Mouse (Mus musculus) B cell, adult 62 days (primary cell): ENCODE measurements around the gene Kifc3. TPM values are rescaled to one million over a fixed set of nuclear protein-coding genes. Genes with fewer than 3 reads are reported as not detected.

ENCODE experiments used
- total RNA-seq: library from RNA; stranded (reverse); gene quantifications from 4 replicates; pipeline ENCODE4 v1.2.4, GENCODE M21; 2023

Kifc3 gene
- 7.6 to 9.8 TPM (median 8.5 TPM) in 4 replicates for total RNA-seq

DNA sequence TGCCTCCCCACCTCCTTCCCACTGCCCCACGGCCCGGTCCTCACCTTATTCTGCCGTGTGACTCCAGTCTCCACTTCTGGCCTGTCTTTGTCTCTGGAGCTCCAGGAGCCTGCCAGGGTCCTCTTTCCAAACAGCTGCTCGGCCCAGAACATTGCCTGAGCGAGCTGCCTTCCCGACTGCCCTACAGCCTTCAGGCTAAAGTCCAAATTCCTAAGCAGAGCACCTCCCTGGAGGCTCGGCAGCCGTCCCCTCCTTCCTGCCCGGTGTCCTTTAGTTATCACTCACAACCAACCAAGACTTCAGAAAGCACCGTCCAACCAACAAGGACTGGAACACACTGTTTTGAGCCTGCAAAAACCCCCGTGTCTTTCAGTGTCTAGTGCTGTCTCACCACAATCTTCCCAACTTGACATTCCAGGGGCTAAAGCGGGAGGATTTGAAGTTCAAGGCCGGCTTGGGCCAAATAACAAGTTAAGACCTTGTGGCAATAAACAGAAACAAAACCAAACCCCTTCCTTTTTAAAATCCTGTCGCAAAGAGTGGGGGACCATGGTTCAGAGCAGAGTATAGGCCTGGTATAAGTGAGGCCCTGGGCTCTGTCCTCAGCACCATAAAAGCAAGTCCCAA lies at the start of gene Kifc3:
Gene Kifc3, minus strand, starts transcription at position 164 of the 627 bp plus-strand sequence.

DNA sequence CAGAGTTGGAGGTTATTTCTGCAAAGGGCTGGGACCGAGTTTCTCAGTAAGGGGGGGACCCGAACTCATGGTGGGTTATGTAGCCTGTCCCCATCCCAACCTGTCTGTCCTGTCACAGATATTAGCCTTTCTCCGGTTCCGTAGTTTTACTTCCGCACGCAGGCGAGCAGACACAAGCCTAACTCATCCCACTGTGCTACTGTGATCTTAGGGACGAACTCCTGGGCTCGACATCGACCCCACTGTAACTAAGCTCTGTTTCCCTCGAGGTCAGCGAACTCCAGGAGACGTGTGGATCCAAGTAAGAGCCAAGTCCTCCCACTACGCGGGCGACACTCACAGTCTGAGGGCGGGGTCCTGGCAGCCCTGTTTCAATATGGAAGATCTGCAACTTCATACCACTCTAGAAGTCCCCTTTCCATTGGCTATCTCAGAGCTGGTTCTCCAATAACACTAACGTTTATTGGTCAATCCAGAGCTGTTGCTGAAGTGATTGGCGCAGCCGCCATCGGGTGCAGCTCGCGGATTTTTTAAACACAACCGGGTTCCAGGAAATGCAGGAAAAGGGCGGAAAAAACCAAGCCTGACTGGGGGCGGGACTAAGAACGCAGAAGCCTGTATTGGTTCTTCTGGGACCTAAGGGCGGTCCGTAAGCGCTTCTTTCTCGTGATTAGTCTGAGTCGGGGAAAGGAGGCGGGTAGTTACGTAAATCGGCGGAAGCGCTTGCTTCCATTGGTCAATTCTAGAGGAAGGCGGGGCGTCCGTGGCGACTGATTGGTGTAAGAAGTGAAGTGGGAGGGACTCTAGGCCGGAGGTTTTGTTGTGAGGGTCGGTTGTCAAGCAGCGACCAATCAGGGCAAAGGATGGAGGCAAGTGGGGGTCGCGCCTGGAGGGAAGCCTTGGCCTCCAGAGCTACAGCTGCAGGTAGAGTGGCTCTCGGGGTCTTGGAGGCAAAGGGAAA lies 122.0 kb downstream of the Kifc3 start, which contains the start of gene Katnb1:
Gene Katnb1, plus strand, starts transcription at position 806 of the 961 bp plus-strand sequence.

GRCm38 (mm10) chr8:95054927-95055510 lies 147.6 kb downstream of the Kifc3 start, which contains the start of gene Drc7:
TSS of gene Drc7 (plus strand) at chr8:95055103.

Other genes starting within 250 kb of the Kifc3 start
- gene Adgrg1, start 228.1 kb downstream of the Kifc3 start, total RNA-seq: 4.0 to 13.3 TPM (median 7.5 TPM) in 4 replicates
- 0.21 TPM in 1 of 4 replicates, not detected in the others for gene Adgrg3, start 185.1 kb downstream of the Kifc3 start, total RNA-seq
- gene Drc7, start 147.7 kb downstream of the Kifc3 start, total RNA-seq: not detected in 4 replicates
- gene Katnb1, start 121.6 kb downstream of the Kifc3 start, total RNA-seq: 12.6 to 18.8 TPM (median 15.8 TPM) in 4 replicates
- 0.36 TPM in 1 of 4 replicates, not detected in the others for gene Cngb1, start 103.8 kb upstream of the Kifc3 start, total RNA-seq
- gene Tepp, start 107.8 kb upstream of the Kifc3 start, total RNA-seq: not detected in 4 replicates
- gene Zfp319, start 129.1 kb upstream of the Kifc3 start, total RNA-seq: 23.1 to 25.3 TPM (median 24.5 TPM) in 4 replicates
- 51.5 to 57.0 TPM (median 55.2 TPM) in 4 replicates for gene Usb1, start 129.5 kb upstream of the Kifc3 start, total RNA-seq
- gene Mmp15, start 149.5 kb upstream of the Kifc3 start, total RNA-seq: 0.12 TPM in 1 of 4 replicates, not detected in the others
- gene Cfap20, start 232.1 kb upstream of the Kifc3 start, total RNA-seq: 133 to 149 TPM (median 143 TPM) in 4 replicates